Mouse (Mus musculus) mammary gland, adult 2 months (tissue): ENCODE data around the gene Zfp142. TPM values are rescaled to one million over a fixed set of nuclear protein-coding genes. Genes with fewer than 3 reads are reported as not detected.

Source experiments
- polyA plus RNA-seq: library from polyadenylated mRNA; depleted of rRNA; stranded (reverse); fragments of >200 nt; gene quantifications from 2 replicates; pipeline ENCODE4 v1.2.3, GENCODE M21; 2012; ENCODE audit warnings: low replicate concordance; rRNA removed

Gene Zfp142
- polyA plus RNA-seq, result 16.4 and 16.8 TPM in 2 replicates

DNA sequence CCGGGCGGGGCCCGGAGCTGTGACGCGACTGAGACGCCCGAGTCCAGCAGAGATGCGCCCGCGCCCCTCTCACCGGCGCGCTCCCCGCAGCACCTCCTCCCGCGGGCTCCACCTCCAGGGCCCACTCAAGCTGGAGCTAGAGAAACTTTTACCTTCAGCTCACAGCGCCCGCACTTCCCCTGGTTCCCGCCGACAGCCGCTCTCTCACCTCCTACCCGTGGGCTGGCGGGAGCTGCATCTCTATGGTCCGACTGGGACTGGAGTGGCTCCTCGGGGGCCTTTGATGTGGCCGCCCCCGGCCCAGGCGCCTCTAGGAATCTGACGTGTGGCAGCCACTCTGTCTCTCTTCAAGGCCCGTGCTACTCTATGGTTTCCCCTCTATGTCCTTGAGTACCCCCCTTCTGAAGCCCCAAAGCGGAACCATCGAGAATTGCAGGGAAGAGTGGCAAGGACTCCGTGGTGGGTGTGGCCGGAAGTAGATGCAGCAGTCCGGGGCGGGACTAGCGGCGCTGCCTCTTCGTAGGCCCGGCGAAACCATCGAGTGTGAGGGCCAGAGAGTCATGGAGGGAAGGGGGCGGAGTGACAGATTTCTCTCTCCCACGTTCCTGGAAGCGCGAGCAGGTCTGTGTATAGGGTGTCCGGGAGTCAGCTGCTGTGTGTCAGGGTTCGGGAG lies at the start of gene Zfp142, which contains the start of gene Bcs1l:
Zfp142 (minus strand) TSS at position 474 of the 673 bp plus-strand sequence.
Bcs1l (plus strand) TSS at position 517 of the 673 bp plus-strand sequence.

DNA sequence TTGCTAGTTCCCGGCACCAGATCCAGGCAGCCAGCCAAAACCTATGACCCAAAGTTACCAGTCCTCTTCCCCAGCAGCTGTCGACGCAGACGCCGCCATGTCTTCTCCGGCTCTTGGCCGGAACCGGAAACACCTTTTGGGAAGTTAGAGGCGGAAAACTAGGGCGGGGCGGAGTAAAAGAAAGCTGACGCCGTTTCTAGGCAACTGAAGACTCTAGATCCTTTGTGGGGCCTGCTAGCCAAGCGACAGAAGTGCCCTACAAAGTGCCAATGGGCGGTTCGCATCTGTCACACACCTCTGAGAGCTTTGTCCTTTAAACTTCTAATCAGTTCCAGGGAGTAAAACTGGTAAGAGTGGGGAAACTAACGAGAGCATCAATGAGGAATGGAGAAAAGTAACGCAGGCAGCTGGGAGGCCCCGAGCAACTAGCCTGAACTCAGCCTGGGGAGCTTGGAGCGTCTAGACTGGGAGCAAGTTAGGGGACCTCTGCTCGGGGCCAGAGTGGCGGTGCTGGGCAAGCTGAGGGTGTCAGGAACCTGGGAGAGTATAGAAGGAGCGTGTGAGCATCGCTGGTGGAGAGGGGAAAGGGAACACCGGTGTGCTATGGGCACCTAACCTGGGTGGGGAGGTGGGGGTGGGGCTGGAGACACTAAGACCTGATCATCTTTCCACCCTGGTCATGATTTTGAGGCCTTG lies 13.4 kb upstream of the Zfp142 start, which contains the start of the genes Rnf25 and Stk36:
Rnf25 (minus strand) TSS at position 131 of the 696 bp plus-strand sequence.
Stk36 (plus strand) TSS at position 179 of the 696 bp plus-strand sequence.

GRCm38 (mm10) chr1:74544184-74544583 lies 43.9 kb downstream of the Zfp142 start, which contains the start of gene Usp37:
Gene Usp37 (minus strand): TSS chr1:74544284.

DNA sequence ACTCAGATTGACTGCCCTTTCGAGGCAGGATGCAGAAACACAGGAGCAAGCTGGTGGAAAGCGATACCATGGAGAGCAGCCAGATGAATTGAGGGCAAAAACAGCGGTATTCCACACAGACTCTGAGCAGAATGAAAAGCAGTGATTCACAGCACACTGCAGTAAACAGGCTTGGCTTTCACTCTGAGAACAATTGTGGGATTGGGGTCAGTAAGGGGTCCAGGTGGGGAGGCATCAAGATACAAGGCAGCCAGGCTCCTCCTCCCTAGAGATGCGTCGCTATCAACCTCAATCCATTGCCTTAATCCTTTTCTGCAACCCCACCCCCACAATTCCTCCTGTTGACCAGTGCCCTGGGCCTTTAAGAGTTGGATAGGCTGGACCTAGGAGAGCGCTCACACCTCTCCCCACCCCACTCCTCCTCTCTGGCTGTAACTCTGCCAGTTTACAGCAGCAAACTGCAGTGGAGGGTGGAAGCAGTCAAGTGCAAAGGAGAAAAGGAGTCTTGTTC lies 45.5 kb downstream of the Zfp142 start, which contains the start of gene Plcd4:
Plcd4 (plus strand) TSS at position 438 of the 511 bp plus-strand sequence.

Other genes starting within 250 kb of the Zfp142 start
- 0.43 and 0.66 TPM in 2 replicates for gene Catip, start 226.1 kb downstream of the Zfp142 start, polyA plus RNA-seq
- 78.2 and 92.6 TPM in 2 replicates for gene Slc11a1, start 213.1 kb downstream of the Zfp142 start, polyA plus RNA-seq
- gene Ctdsp1, start 196.7 kb downstream of the Zfp142 start, polyA plus RNA-seq, result 175 and 185 TPM in 2 replicates
- gene Vil1, start 178.9 kb downstream of the Zfp142 start, polyA plus RNA-seq, result 0.17 and 0.19 TPM in 2 replicates
- gene Cnot9, start 82.2 kb downstream of the Zfp142 start, polyA plus RNA-seq, result 14.1 and 28.1 TPM in 2 replicates
- 18.1 TPM in 1 of 2 replicates, not detected in the other for gene Plcd4, start 45.4 kb downstream of the Zfp142 start, polyA plus RNA-seq
- gene Usp37, start 44.0 kb downstream of the Zfp142 start, polyA plus RNA-seq, result 2.3 and 4.1 TPM in 2 replicates
- 15.4 and 35.9 TPM in 2 replicates for gene Bcs1l, start within 50 bp of the Zfp142 start, polyA plus RNA-seq
- 36.2 and 68.0 TPM in 2 replicates for gene Rnf25, start 13.2 kb upstream of the Zfp142 start, polyA plus RNA-seq
- gene Stk36, start 13.2 kb upstream of the Zfp142 start, polyA plus RNA-seq, result 3.5 and 4.7 TPM in 2 replicates
- gene Ttll4, start 73.5 kb upstream of the Zfp142 start, polyA plus RNA-seq, result 18.3 and 26.3 TPM in 2 replicates
- gene Cyp27a1, start 125.3 kb upstream of the Zfp142 start, polyA plus RNA-seq, result 20.0 and 31.0 TPM in 2 replicates
- gene Prkag3, start 161.0 kb upstream of the Zfp142 start, polyA plus RNA-seq, result 0.22 and 22.5 TPM in 2 replicates
- 2.4 and 5.8 TPM in 2 replicates for gene Wnt6, start 183.6 kb upstream of the Zfp142 start, polyA plus RNA-seq
- 2.9 and 5.3 TPM in 2 replicates for gene Wnt10a, start 203.3 kb upstream of the Zfp142 start, polyA plus RNA-seq